Mouse (Mus musculus): Measurements from ENCODE around the gene Tmcc3.
"Not testable (repeated sequence)": the region's sequence is repeated elsewhere in the genome, so short reads cannot be mapped to it uniquely, and the experiment has no call there.

Tmcc3 gene

DNA sequence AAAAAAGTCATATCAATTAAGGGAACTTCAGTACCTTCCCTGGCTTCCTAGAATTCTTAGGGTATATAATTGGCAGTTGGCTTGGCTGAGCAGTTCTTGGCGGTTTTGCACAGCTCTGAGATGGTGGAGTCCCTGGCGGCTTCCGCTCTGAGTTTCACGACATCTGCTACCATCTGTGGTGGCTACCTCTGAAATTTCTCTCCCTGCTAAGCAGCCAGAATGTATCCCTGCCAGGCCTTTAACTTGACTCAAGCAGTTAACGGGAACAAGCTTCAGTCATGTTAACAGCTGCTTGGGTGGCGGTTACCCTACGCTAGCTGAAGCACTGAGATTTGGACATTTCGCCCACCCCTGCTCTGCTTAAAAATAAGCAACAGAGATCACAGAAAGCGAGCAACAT is 284.0 kb downstream of the Tmcc3 start:
- no peak for DNase-seq

DNA sequence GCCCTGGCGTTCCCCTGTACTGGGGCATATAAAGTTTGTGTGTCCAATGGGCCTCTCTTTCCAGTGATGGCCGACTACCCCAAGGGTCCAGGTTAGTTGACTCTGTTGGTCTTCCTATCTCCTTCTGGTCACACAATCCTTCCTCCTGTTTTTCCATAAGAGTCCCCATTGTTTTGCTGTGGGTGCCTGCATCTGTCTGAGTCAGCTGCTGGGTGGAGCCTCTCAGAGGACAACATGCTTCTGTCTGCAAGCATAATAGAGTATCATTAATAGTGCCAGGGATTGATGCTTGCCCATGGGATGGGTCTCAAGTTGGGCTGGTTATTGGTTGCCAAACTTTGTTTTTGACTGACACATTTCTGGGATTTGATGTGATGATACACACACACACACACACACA is 288.1 kb downstream of the Tmcc3 start:
- not testable (repeated sequence) for DNase-seq

DNA sequence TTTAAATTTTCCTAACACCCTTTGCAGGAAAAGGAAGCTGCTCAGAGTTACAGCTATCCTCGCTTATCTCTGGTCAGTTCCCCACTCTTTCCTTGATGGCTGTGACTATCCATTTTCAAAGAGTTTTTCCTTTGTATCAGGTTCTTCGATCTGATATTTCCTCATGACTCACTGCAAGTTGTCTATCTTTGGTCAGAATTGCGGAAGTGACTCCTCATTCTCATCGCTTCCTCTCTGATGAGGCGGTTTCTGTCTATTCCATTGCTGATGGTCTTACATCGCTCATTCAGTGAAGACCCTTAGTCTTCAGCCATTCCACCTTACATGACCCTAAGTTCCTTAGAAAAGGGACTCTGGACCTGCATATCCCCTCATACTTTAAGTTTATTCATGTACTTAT is 289.3 kb downstream of the Tmcc3 start:
- peak in 1 of 2 experiments; percentile 18 for DNase-seq

DNA sequence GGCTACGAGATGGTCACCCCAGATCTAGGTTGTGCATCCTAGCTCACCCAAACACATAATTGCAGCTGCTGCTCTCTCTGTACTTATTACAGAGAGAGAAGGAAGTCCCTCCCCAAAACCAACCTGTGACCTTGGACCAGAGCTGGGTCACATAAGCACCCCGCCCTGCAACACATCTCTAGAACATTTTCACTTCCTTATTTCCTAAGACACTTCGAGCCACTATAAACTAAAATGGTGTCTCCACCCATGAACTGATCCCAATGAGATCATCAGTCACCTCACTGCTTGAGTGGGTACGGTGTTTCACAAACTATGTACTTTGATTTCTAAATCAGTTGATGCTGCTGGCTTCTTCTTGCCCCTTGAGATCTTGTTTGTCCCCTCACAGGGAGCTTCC is 293.7 kb downstream of the Tmcc3 start:
- DNase-seq = peak; percentile 70 to 76

DNA sequence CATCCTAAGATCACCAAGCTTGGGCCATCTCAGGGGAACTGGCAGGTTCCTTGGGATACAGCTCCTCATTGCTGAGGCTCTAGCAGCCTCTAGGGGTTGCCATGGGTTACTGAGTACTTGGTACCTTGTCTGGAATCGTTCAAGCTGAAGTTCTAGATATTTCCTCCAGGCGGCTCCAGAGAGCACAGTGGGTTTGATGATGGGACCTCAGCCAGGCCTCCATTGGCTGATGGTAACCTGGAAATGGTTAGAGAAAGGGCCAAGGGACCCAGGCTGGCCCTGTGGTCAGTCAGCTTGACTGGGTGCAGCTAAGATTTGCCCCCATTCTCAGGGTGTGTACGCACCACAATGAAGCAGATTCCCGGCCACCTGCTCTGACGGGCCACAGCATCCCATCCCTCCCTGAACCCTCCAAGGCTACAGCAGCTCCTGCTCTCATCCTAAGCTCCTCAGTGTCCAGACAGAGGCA is 297.6 kb downstream of the Tmcc3 start:
- peak; percentile 66 to 71 for DNase-seq

DNA sequence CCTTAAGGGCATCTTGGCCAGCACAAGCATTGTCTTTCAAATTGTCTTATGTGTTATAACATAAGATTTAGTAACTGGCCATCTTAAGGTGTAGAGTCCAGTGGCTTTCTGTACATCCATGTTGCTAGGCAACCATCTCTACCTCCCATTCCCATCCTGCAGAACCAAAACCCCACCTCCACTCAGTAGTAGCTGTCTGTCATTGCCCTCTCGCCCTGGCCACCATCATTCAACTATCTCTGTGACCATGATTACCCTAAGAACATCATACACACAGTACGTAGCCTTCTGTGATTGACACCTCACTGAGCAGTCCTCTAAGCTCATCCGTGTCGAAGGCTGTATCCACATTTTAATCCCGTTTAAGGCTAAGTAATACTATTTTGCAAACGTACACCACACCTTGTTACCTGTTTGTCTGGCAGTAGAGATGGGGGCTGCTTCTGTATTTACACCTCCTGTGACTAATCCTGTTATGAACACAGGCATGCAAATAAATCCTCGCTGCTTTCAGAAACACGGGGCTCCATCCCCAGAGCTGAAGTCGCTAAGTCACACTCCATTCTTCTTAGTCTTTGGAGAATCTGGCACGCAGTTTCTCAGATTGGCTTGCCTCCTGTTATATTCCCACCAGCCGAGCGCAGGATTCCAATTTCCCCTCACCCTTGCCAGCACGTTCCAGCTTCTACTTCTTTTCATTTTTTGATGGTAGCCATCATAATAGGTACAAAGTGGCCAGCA is 299.6 kb downstream of the Tmcc3 start:
- no peak for DNase-seq

DNA sequence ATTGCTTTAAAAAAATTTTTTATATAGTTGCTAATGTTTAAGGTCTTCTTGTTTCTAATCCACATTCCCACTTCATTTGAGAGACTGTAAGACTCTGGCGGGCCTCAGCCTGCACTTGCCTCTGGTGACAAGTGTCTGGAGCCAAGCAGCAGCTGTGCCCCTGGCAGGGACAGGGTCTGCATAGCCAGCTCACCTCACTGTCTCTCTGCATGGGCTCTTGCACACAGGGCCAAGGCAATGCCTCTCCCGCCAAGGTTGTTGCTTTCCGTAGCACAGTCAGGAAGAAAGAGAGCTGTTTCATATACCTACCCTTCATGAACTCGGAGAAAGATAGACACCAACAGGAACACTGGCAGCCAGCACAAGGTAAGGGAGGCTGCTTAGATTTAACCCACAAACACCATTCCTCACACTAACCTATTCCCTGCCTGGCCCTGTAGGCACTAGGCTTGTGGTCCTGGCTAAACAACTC is 300.3 kb downstream of the Tmcc3 start:
- DNase-seq = no peak

DNA sequence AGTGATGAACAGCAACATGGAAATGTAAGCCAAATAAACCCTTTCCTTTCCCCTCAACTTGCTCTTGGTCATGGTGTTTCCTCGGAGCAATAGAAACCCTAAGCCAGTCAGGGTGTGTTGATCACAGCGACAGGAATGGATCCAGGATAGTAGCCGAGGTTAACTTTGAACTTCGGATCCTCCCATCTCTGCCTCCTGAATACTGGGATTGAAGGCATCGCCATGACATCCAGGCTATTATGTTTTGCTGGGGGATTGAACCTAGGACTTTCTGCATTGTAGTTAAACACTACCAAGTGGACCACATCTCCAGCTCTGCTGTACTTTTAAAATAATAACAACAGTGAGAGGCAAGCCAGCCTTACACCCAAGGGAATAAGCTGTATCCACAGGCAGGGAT is 307.8 kb downstream of the Tmcc3 start:
- no peak for DNase-seq

DNA sequence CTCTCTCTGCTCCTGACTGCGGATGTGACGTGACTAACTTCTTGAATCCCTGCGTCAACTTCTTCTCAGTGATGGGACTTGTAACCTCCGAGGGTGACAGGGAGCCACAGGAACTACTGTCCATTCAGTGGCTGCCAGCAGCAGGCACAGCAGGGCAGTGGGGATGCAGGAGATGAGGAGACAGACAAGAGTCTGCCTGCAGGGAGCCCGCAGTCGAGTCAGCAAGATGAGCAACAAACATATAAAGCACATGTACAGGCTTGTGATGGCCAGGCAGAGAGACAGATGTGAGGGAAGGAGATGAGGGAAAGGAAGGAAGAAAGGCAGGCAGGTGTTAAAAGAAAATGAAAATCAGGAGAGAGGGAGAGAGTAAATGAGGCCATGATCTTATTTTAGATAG is 308.8 kb downstream of the Tmcc3 start:
- DNase-seq = no peak

DNA sequence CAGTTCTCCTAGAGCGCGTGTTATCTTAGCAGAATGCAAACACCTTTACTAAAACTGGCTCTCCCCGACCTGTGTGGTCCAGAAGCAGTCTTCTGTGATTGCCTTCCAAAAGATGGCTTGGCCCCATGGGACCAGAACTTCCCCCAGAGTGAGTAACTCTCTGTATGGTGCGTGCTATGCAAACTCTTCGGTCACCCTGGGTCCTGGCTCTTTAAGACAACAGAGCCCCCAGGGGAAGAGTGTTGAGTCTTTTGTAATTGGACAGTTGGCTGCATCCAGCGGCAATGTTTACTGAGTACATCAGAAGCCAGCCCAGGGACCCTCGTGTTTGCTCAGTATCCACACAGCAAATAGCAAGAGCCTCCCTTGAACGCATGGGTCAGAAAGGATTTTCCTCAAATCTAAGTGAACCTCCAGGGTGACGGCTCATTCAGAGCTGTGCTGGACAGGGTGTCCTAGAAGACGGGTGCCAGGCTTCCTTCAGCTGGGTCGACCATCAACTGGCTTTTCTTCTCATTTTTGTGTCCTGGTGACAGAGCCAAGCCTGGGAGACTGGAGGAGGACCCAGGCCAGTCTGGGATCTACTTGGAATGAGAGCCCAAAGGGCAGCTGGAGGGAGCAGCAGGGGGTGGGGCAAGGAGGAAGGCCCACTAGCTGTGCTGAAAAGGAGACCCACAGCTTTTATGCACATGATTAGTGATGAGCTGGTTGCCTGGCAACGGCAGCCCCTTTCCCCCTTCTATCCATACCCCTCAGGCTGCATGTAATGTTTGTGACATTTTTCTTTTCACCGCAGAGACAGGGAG is 309.9 kb downstream of the Tmcc3 start:
- peak; percentile 53 to 66 for DNase-seq

DNA sequence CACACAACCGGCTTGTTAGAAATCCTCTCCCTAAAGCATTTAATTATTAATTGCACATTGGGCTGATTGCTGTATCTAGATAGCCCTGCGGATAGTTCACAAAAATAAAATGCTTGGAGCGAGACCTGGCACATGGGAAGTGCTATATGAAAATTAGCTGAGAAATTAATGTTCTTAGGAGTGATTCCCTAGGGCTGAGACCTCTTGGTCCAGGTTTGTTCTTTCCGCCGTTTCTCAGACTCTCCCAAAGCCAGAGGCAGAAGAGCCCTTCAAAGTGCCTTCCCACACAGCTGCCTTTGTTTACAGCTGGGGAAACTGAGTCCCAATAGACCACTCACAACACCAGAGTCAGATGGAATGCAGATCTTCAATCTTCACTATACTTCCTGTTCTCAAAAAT is 310.5 kb downstream of the Tmcc3 start:
- no peak for DNase-seq

DNA sequence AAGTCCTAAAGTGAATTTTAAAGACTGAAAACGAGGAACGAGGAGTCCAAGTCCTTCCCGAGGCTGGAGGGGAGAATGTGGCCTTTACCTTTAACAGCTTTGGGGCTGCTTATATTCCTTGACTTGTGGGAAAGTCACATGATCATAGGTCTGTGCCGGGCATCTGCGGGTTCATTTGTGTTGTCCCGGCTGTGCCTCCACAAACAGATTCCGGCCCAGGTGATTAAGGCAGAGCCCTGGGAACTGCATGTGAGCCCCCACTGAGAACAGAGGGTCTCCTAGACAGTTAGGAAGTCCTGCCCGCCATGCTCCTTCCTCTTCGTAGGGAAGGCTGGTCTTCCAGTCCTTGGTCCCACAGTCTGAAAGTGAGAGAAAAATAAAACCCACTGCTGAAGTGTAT is 311.1 kb downstream of the Tmcc3 start:
- no peak for DNase-seq

DNA sequence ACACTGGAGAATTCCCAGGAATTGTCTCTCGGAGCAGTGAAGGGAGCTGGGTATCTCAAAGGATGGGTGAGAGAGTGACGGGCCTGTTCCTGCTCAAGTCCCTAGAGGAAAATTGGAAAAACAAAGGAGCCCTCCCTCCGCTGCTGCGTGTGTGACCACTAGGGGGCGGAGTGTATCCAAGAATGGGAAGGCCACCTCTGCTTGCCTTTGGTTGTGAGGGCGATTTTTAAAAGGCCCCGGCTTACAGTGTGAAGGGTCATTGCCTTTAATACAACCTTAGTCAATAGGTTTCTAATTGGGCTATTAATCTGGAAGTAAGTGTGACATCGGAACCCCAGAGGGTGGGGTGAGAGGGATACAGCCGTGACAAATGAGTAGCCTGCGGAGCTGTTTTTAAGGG is 311.9 kb downstream of the Tmcc3 start:
- peak; percentile 78 for DNase-seq

DNA sequence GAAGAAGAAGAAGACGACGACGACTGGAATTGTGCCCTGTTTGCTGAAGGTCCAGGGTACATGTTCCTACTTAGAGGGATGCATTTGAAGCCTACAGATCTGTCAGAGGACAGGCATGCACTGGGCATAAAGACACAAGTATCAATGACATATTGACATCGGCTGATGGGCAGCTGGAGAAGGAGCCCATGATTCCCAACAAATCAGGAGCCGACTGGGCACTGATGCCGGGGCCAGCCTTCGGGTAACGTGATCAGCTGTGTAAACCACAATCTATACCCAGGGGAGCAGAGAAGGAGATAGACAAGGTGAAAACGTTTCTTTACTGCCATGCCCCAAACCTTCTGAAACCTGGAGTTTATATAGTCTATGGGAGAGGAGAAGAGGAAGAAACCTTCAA is 313.3 kb downstream of the Tmcc3 start:
- DNase-seq = no peak

DNA sequence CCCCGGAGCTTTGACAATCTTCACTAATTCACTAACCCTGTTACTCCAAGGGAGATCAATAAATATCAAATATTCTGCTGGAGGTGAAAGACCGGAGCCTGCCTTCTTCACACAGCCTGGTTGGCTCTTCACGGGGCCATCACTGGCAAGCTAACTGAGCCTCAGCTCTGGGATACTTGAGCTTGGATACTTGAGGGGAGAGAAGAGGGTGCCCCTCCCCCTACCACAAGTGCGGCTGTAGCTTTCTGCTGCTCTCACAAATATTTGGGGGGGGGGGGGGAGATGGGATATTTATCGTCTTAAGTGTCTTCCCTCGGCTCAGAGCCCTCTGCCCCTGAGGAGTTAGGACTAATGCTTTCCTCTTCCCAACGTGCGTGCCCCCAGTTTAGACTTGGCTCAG is 313.9 kb downstream of the Tmcc3 start:
- no peak for DNase-seq

DNA sequence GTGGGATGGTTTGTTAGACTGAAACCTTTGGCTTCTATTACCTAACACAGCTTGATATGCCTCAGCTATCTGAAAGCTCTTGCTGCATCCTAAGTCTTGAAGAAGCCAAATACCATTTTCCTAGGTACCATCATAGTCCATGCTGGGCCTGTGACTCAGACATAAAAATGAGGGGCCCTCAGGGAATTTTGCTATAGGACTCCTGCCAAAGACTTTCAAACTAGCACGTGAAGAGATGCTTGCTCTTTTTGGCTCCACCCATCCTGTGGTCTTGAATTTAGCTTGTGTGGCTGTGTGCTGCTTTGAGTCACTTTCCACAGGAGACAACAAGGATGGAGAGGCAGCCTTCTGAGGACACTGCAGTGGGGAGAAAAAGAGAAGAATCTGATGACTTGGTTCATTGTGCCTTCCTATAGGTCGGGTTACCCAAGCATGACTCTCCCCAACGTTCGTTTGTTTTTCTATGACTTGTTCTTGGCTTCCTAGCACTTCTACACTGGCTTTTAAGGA is 319.1 kb downstream of the Tmcc3 start:
- no peak for DNase-seq

DNA sequence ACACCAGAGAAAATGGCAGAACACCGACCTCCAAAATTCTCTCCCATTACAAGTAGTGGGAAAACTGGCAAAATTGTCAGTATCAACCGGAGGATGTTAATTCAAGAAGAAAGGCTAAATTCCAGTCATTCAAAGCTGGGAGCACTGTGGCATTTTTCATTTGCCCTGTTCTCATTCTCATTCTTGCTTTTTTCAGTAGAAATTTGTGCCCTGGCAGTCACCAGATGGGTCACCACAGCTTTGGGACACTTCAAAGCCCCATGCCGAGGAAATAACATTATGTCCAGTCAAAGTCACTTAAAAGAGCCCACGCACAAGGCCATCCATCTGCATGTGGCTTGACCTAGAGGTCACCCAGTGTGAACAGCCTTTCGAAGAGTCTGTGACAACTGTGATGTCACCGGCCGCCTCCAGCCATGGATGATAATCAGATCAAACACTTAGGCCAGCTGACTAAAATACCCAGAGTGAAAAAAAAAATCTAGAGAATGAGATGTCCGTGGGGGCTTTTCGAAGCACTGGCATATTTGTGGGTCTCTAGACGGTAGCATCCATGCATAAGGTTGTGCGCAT is 319.9 kb downstream of the Tmcc3 start:
- DNase-seq = no peak

DNA sequence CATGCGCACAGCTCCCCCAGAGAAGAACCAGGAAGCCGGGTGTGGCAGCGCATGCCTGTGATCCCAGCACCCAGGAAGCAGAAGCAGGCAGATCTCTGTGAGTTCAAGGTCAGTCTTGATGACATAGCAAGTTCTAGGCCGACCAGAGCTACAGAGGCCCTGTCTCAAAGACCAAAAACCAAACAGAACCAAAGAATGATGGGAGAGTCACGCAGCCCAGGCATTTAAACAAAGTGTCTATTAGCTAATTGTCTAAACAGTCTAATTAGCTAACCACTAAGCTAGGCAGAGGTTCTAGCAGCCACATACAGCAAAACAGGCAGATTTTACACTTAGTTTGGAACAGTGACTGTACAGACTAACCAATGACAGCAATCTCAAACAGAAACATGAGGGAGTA is 320.5 kb downstream of the Tmcc3 start:
- DNase-seq = no peak

DNA sequence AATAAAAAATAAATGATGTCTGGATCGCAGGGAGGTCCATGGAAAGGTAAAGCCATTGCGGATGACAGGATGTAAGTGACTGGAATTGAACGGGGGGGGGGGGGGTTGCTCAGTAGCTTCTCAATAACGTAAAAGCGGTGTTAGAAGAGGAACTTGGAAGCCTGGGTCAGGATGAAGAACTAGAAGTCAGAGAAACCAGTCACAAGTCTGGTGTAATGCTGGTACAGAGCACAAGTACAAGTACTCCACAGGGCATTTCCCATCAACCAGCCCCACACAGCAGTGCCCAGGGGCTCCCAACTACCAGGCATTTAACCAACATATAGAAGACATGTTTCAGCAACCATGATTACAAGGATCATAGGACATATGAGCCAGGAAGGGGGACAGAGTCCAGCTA is 326.9 kb downstream of the Tmcc3 start:
- DNase-seq = no peak

DNA sequence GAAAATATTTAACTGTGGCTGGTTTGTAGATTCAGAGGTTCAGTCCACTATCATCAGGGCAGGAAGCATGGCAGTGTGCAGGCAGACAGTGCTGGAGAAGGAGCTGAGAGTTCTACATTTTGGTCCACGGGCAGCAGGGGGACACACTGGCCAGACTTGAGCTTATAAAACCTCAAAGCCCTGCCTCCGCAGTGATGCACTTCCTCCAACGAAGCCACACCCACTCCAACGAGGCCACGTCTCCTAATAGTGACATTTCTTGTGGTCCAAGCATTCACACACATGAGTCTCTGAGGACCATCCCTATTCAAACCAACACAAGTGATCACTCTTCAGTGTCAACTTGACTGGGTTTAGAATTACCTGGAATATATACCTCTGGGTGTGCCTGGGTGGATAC is 327.5 kb downstream of the Tmcc3 start:
- peak; percentile 14 to 31 for DNase-seq

DNA sequence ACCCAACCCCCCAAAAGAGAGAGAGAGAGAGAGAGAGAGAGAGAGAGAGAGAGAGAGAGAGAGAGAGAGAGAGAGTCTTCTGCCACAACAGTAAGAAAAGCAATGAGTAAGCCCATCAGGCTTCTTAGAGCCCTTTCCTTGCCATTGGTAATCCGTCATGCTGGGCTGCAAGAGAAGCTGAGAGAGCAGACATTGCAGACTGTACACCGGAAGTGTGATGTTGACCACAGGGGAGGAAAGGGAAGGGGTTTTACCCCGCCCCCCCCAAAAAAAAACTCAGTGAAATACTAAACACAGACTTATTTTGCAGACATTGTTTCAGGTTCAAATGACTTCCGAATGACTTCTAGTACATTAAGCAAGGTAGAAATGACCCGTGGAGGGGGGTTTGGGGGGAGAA is 328.3 kb downstream of the Tmcc3 start:
- no peak for DNase-seq

All from B cell, adult 2 months (primary cell).